Mouse (Mus musculus): ENCODE results near the gene 4930548H24Rik. TPM values are rescaled to one million over a fixed set of nuclear protein-coding genes. Genes with fewer than 3 reads are reported as not detected.

Gene 4930548H24Rik
- not detected for total RNA-seq (2021)
- long read RNA-seq, experiment 1, partial matches to known transcripts, result 0 of 1 reads
- long read RNA-seq, experiment 1, other reads (novel, unspliced or antisense), result 0 of 1 reads
- long read RNA-seq, experiment 2, result 0 reads

DNA sequence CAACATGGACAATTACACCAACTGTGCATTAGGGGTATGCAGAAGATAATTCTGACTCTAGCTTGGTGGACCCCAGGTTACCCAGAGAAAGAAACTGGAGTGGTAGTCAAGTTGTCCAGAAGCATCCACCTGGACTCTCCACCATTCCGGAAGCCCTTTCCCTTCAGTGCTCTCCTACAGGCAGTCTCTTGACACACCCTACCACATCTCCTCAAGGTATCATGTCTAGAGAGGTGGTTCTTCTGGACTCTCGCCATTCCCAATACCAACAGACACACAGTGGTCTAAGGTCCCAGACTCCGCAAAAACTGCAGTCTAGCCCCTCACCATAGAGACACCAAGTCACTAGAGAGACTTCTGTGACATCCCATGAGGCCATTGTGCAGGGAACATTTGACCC, at the start of gene 4930548H24Rik:
4930548H24Rik (plus strand) TSS at position 301 of the 400 bp plus-strand sequence.
- intact Hi-C loops (cut with DNase I), result no loop called here
- DNase-seq (ENCODE audit: low spot score in 2 of 2), result no peak

- intact Hi-C loops (cut with DNase I), result loop anchor here (5.0 kb wide), 1 partner anchor 154 kb away; the partner anchor contains the start of genes Fndc4 and Gckr
- no peak for DNase-seq (ENCODE audit: low spot score in 2 of 2)
Observed at GRCm38 (mm10) chr5:31451336-31451735, 34.2 kb upstream of the 4930548H24Rik start.

- peak; percentile 92 to 95 for DNase-seq (ENCODE audit: low spot score in 2 of 2)
- intact Hi-C loops (cut with DNase I), result loop anchor here (5.0 kb wide), 1 partner anchor 155 kb away; the partner anchor contains the start of genes Fndc4 and Gckr
Observed at GRCm38 (mm10) chr5:31451878-31452561, 33.5 kb upstream of the 4930548H24Rik start, which contains the start of gene Zfp512. Gene Zfp512 (plus strand): TSS chr5:31452431.

DNA sequence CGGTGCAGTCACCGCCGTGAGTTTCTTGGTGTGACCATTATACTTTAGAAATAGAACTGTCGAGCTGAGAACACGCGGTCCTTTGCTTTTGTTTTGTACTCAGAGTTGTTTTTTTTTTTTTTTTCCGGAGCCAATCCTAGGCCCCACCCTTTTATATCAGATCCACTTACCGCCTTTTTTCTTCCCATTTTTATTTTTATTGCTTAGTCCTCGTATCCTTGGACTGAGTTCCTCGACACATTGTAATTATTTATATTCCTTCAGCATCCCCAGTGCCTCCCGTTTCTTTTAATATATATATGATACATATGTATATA, 33.0 kb upstream of the 4930548H24Rik start:
- no peak for DNase-seq (ENCODE audit: low spot score in 2 of 2)

DNA sequence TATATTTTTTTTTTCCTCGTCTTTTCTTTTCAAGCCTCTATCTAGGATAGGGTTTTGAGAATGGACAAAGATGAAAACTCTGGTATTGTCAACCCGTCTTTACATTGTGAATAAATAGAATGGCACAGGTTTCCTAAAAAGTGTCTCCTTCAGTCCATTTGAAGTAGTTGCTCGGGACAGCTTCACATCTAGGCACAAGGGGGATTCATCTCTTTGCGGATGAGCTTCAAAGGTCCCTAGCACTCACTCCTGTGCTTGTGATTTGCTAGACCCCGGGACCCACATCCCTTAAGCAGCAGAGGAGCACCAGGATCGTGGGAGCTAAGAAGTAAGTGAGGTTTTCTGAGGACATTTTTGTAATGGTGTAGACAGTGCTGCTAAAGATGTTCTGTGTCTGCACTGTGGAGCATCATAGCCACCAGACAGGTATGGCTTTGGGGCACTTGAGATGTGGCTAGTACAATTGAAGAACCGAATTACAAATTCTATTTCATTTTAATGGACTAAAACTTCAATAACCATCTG, 32.6 kb upstream of the 4930548H24Rik start:
- DNase-seq (ENCODE audit: low spot score in 2 of 2), result no peak
- intact Hi-C loops (cut with DNase I), result loop anchor here (5.0 kb wide), 1 partner anchor 156 kb away; the partner anchor contains the start of genes Fndc4 and Gckr

More for the DNA sequence above, 33.0 kb upstream of the 4930548H24Rik start:
- intact Hi-C loops (cut with DNase I), result loop anchor here (5.0 kb wide), 1 partner anchor 155 kb away; the partner anchor contains the start of genes Fndc4 and Gckr

DNA sequence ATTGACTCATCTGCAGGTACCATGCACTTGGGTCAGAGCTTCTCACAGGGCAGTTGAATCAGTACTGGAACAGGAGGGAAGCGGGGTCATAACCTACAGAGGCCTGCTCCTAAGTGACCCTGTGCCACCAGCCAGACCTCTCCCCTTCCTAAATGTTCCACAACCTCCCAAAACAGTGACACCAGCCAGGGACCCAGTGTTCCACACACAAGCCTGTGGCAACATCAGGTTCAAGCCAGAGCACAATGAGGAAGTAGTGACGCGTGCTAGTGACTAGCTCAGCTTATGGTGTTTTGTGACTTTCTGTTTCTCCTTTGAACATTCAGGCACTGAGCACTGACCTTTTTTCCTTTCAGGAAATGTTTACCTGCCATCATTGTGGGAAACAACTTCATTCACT, 17.7 kb upstream of the 4930548H24Rik start:
- intact Hi-C loops (cut with DNase I), result no loop called here
- no peak for DNase-seq (ENCODE audit: low spot score in 2 of 2)

DNA sequence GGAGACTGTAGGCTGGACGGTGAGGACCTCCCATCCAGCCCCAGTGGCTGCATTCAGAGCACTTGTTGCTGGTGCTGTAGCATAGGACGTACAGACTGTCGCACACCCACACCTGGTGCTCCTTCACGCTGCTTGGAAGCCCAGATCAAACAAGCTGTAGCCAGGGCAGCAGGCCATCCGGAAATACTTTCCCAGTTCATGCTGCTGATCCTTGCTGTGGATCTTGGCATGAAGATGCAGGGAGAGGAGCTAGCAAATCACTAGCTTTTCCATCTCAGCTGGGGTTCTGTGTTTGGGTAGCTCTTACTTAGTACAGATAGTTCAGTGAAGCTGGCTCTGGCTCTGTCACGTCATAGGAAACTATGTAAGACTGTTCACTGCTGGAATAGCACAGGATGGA, 15.8 kb upstream of the 4930548H24Rik start:
- DNase-seq (ENCODE audit: low spot score in 2 of 2), result no peak
- intact Hi-C loops (cut with DNase I), result loop anchor here (10.0 kb wide), 1 partner anchor 185 kb away; no protein-coding TSS in a partner anchor

GRCm38 (mm10) chr5:31470334-31470733, 15.2 kb upstream of the 4930548H24Rik start:
- intact Hi-C loops (cut with DNase I), result loop anchor here (10.0 kb wide), 1 partner anchor 186 kb away; no protein-coding TSS in a partner anchor
- DNase-seq (ENCODE audit: low spot score in 2 of 2), result peak; percentile 52 to 63

GRCm38 (mm10) chr5:31480536-31480935, 5.0 kb upstream of the 4930548H24Rik start:
- intact Hi-C loops (cut with DNase I), result no loop called here

DNA sequence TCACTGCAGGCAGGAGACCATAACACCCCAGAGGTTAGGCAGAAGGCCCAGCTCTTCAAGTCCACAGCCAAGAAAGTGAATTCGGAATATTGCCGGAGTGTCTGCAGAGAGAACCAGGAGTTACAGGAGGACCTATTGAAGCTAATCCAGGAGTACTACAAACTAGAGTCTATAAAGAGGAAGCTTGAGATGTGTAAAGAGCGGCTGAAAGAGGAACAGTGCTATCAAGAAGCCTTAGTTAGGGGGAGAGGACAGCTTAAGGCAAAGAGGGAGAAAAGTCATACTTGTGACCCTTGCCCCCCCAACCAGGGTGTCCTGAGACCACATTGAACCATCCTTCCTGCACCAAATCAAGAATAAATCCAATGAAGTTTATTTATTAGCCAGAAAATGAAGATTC, 2.3 kb downstream of the 4930548H24Rik start:
- no peak for DNase-seq (ENCODE audit: low spot score in 2 of 2)
- intact Hi-C loops (cut with DNase I), result no loop called here

More at GRCm38 (mm10) chr5:31480536-31480935, 5.0 kb upstream of the 4930548H24Rik start:
- no peak for DNase-seq (ENCODE audit: low spot score in 2 of 2)

DNA sequence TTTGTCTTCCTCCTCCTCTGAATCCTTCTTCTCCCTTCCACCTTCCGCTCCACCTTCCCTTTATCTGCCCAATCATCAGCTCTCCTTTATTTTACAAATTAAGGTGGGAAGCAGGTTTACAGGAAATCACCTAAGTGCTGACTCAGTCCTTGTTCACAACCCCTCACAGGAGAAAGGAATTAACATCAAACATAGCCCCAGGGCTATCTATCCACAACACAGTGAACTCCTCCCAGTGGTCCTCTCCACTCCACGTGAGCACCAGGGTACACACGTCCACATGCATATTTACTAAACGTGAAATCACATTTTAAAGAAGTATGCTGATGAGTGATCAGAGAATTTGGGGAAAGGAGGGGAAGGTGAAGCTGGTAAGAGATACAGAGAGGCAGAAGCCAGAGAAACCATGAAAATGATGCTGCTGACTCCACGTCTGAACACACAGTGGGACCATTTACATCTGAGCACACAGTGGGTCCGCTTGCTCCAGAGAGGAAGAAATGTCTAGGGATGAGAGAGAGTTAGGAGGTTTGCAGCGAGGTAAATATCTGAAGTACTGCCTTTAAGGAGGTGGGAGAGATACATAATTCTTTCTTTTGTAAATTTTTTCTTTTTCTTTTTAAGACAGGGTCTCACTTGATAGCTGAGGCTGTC, 3.7 kb downstream of the 4930548H24Rik start:
- DNase-seq (ENCODE audit: low spot score in 2 of 2), result no peak
- intact Hi-C loops (cut with DNase I), result no loop called here

DNA sequence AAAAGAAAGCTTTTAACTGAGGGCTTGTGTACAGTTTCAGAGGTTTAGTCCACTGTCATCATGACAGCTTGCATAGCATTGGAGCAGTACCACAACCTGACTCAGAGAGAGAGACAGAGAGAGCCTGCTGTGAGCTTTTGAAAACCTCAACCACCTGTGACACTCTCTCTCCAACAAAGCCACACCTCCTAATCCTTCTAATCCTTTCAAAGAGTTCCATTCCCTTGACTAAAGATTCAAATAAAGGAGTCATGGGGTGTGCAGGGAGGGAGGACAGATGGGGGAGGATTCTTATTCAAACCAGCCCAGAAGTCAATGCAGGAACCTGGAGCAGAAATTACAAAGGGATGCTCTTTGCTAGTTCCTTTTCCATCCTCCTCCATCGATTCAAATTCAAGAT, 6.5 kb downstream of the 4930548H24Rik start:
- intact Hi-C loops (cut with DNase I), result no loop called here
- DNase-seq (ENCODE audit: low spot score in 2 of 2), result no peak

GRCm38 (mm10) chr5:31494513-31495297, 9.2 kb downstream of the 4930548H24Rik start, which contains the start of gene Gpn1:
Gene Gpn1 (plus strand): TSS chr5:31494741.
- intact Hi-C loops (cut with DNase I), result no loop called here

DNA sequence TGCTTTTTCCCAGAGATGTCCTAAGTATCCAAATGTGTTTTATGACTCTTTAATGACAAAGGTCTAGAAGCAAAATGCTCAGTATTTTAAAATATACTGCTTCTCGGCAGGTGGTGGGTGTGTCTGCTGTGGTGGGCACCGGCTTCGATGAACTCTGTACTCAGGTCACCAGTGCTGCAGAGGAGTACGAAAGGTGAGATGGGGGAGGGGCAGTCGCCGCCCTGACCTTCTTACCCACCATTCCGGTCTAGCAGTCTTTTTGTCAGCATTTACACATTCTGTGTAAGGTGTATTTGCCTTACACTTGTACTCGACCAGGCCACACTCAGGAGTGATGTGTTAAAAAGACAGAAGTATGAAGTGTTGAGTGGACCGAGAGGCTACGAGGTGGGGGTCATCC, 19.3 kb downstream of the 4930548H24Rik start:
- no peak for DNase-seq (ENCODE audit: low spot score in 2 of 2)
- intact Hi-C loops (cut with DNase I), result no loop called here

More at GRCm38 (mm10) chr5:31494513-31495297, 9.2 kb downstream of the 4930548H24Rik start, which contains the start of gene Gpn1:
- peak; percentile 93 for DNase-seq (ENCODE audit: low spot score in 2 of 2)

DNA sequence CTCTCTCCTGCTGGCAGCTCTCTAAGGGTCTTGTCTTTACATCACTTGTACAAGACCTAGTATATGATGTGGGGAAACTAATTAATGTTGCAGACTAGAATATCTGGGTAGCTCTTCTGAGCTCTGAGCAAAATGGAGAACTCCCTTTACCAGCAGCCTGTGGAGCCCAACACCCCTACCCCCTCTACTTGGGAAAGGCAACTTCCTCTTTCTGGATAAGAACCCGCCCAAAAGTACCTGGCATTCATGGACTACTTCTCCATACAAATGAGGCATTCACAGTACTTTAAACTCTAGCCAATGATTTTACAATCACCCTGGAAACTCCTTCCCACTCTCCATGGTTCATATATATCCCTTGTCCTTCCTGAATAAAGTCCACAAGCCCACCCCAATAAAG, 26.9 kb downstream of the 4930548H24Rik start:
- intact Hi-C loops (cut with DNase I), result no loop called here
- peak in 1 of 2 experiments; percentile 13 for DNase-seq (ENCODE audit: low spot score in 2 of 2)

- intact Hi-C loops (cut with DNase I), result no loop called here
- no peak for DNase-seq (ENCODE audit: low spot score in 2 of 2)
Observed at GRCm38 (mm10) chr5:31520556-31520955, 35.0 kb downstream of the 4930548H24Rik start.

- intact Hi-C loops (cut with DNase I), result no loop called here
- DNase-seq (ENCODE audit: low spot score in 2 of 2), result peak; percentile 74
Observed at GRCm38 (mm10) chr5:31526354-31527116, 41.0 kb downstream of the 4930548H24Rik start, which contains the start of gene Slc4a1ap. Gene Slc4a1ap (plus strand): TSS chr5:31526995.

GRCm38 (mm10) chr5:31527117-31527680, 41.7 kb downstream of the 4930548H24Rik start:
- no peak for DNase-seq (ENCODE audit: low spot score in 2 of 2)
- intact Hi-C loops (cut with DNase I), result no loop called here

All from left cerebral cortex, postnatal 14 days (tissue).